Mouse (Mus musculus) embryonic stem cell, embryonic (primary cell): Measurements from ENCODE around the gene Olfr1463.

ENCODE experiments used
- CTCF ChIA-PET, 4 experiments: fragments of 300-600 bp in 2 of 4; fragments of 350-600 bp in 2 of 4; sonication (Branson Sonifier 250); formaldehyde crosslinking; loops; one replicate each; lab custom pipeline; 2022; ENCODE audit warnings: inconsistent platforms in 2 of 4; lab: Charles Lee
- POLR2A ChIA-PET, 4 experiments: fragments of 300-600 bp in 2 of 4; fragments of 350-600 bp in 2 of 4; sonication (Branson Sonifier 250); formaldehyde crosslinking; loops; one replicate each; lab custom pipeline; 2022; ENCODE audit warnings: antibody characterized with exemption in 4 of 4, inconsistent platforms in 1 of 4; lab: Charles Lee

Olfr1463 gene

GRCm38 (mm10) chr19:13231028-13231427 is at the start of gene Olfr1463:
Gene Olfr1463, plus strand, starts transcription at chr19:13231328.
- CTCF ChIA-PET, result no interaction called here
- POLR2A ChIA-PET, result no interaction called here

GRCm38 (mm10) chr19:13185434-13185833 is 45.7 kb upstream of the Olfr1463 start, which contains the start of gene Olfr1462:
Gene Olfr1462, plus strand, starts transcription at chr19:13185734.
- CTCF ChIA-PET, result no interaction called here
- POLR2A ChIA-PET, result no interaction called here

GRCm38 (mm10) chr19:13221666-13222065 is 9.5 kb upstream of the Olfr1463 start:
- CTCF ChIA-PET, result no interaction called here
- POLR2A ChIA-PET, result no interaction called here
